8 mouse cellular contexts compared by ENCODE assay signal in the genomic region with DNA sequence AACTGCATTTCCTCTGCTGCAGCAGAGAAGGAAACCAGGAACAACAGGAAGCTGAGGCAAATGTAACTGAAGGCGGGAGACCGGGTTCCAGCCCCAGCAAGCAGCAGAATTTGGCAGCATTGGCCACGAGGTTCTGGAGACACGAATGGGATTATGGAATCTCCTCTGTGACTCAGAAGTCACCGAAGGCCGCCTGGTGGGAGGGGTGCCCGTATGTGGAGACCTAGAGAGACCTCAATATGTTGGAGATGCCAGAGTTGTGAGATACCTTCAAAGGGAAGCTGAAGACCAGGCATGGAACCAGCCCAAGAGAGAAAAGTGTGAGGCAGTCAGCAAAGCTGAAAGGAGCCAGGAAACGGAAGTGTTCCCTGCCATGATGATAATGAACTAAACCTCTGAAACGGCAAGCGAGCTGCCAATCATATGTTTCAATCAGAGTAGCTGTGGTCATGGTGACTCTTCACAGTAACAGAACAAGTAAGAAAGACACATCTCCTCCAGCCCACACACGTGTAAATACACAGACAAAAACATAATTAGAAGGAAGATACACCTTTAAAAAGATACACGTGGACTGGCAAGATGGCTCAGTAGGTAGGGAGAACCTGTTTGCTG. TPM values are rescaled to one million over a fixed set of nuclear protein-coding genes. Genes with fewer than 3 reads are reported as not detected.
A peak's percentile ranks its signal among the peaks of the same experiment; 100 is the strongest.
DNase-seq lines count a peak whose midpoint lies in the region; ATAC-seq and TF ChIP-seq lines count a peak whose summit lies in the region.

No protein-coding gene starts in this region.

- H3K9ac ChIP-seq in embryonic facial prominence, embryonic 12.5 days = no peak overlapping the region

- no peaks in the 10 kb centered on the region for H3K27me3 ChIP-seq in kidney, adult 2 months (replicated peaks; ENCODE audit: control insufficient read depth, insufficient read depth, low read length)
- no peaks in the 10 kb centered on the region for H3K27me3 ChIP-seq in embryonic facial prominence, embryonic 12.5 days

- DNase-seq in kidney, adult 2 months = peak; percentile 10
- no peak for DNase-seq in kidney, adult 9 months
- peak; percentile 54 for DNase-seq in MEL-GATA-1-ER (ENCODE audit: extremely low read depth, low read depth)
- DNase-seq in induced T-regulatory cell, adult 2 months (ENCODE audit: low read depth) = peak; percentile 79
- no peak for DNase-seq in layer of hippocampus, adult 9-11 months
- DNase-seq in left cerebral cortex, adult 18-20 months (ENCODE audit: low spot score in 2 of 2) = no peak

- no peaks in the 10 kb centered on the region for H3K9me3 ChIP-seq in embryonic facial prominence, embryonic 12.5 days

- peak overlapping the region; percentile 45 for H3K27ac ChIP-seq in kidney, adult 2 months (ENCODE audit: insufficient read depth, low read depth, low read length)
- H3K27ac ChIP-seq in embryonic facial prominence, embryonic 12.5 days = no peak overlapping the region

- H3K36me3 ChIP-seq in kidney, adult 2 months (ENCODE audit: control insufficient read depth, insufficient read depth, low read length) = no peaks in the 10 kb centered on the region
- no peaks in the 10 kb centered on the region for H3K36me3 ChIP-seq in embryonic facial prominence, embryonic 12.5 days

- TF ChIP-seq CTCF in kidney, adult 2 months (conservative IDR thresholded peaks at IDR 0.05; ENCODE audit: insufficient read depth, insufficient read length, low read depth, low read length) = no peak

- TF ChIP-seq POLR2A in kidney, adult 2 months (IDR thresholded peaks at IDR 0.05; ENCODE audit: low read depth, low read length) = no peak

- ATAC-seq in embryonic facial prominence, embryonic 12.5 days (ENCODE audit: insufficient number of reproducible peaks, insufficient read depth, low FRiP score, low TSS enrichment) = no peak
- ATAC-seq in megakaryocyte-erythroid progenitor cell, adult 5-6 weeks (replicated peaks; ENCODE audit: low FRiP score, low TSS enrichment, poor library complexity, severe bottlenecking) = peak; percentile 42

- peaks cover 6% of the 10 kb centered on the region; the same call in 1 of the 2 replicates for H3K4me1 ChIP-seq in kidney, adult 2 months (ENCODE audit: control insufficient read depth, insufficient read depth, low read length)
- peaks cover 5% of the 10 kb centered on the region; the same call in 1 of the 2 replicates for H3K4me1 ChIP-seq in embryonic facial prominence, embryonic 12.5 days

- peak overlapping the region; percentile 45 for H3K4me2 ChIP-seq in embryonic facial prominence, embryonic 12.5 days (replicated peaks)

- no peak overlapping the region for H3K4me3 ChIP-seq in kidney, adult 2 months (ENCODE audit: insufficient read depth, low read depth, low read length)
- H3K4me3 ChIP-seq in embryonic facial prominence, embryonic 12.5 days = no peak overlapping the region

- WGBS in kidney, adult 2 months = 23% methylated on average over 12 of the region's 12 CpGs
- WGBS in embryonic facial prominence, embryonic 12.5 days = 70% methylated on average over 12 of the region's 12 CpGs

RNA-seq across cellular contexts. Expression of gene Atrx, which starts 3.0 kb away (rescaled TPM):
- 15.1 and 17.1 TPM in 2 replicates for polyA plus RNA-seq in kidney, adult 2 months (2012; rRNA removed)
- polyA plus RNA-seq in embryonic facial prominence, embryonic 12.5 days (2016; fragmentation: Nextera tagmentation; extraction: Ambion mirVana) = 239 and 250 TPM in 2 replicates
- total RNA-seq in megakaryocyte-erythroid progenitor cell, adult 5-6 weeks (2014; fragmentation: Nextera tagmentation) = 168 and 243 TPM in 2 replicates
- total RNA-seq in megakaryocyte-erythroid progenitor cell, adult 5-6 weeks (2017) = 253 and 330 TPM in 2 replicates
- total RNA-seq in left cerebral cortex, adult 18-20 months (2021) = 100 to 1,000 TPM; 146 to 151 TPM

Comparison
In these comparisons a context has a peak if more than half of its experiments do, and no peak if none do; other contexts are left out.
1. DNase-seq: peak in kidney, adult 2 months (single experiment), MEL-GATA-1-ER (single experiment) and induced T-regulatory cell, adult 2 months (single experiment); none in kidney, adult 9 months (single experiment), layer of hippocampus, adult 9-11 months (single experiment) and left cerebral cortex, adult 18-20 months (0 of 2).